Mouse (Mus musculus) c-Kit-negative CD71-positive TER-119-positive erythroid progenitor cells, embryonic 14.5 days (primary cell): Measurements from ENCODE around the gene BC017158.

Source experiments
- DNase-seq: peaks from one replicate; pipeline ENCODE4 v3.0.0-alpha.2; 2013; ENCODE audit warnings: low read depth, low spot score

BC017158 gene

DNA sequence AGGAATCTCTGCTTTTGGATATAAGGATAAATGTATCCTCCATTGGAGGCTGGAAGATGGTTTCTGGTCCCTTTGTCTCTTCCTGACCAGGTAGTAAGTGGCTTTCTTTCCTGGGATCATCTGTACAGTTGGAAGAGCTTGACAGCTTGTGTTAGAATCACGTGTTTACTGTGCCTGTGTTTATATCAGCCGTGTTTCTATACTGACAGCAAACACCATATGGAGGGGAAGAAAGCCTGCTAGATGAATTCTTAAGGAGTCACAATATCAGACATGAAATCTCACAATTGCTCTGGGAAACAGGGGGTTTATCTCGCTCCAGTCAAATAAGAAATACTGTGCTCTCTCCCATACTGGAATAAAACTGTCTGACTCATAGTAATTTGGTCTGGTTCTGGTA is 11.2 kb upstream of the BC017158 start:
- no peak for DNase-seq

DNA sequence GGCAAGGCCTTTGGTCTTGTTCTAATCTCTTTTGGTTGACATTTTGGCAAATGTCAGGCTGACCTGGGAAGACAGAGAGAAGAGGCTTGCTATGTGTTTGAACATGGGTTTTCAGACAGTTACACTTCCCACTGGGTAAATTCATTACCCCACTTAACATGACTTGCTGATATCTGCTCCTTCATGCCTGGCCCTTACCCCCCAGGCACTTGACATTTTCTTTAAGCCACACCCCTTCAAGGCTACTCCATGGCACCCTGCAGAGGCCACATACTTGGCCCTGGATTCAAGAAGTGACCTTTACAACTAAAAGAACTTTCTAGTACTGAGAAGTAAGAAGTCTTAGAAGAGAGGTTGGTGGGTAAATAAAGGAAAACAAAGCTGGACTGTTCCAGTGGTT is 9.9 kb upstream of the BC017158 start:
- no peak for DNase-seq

DNA sequence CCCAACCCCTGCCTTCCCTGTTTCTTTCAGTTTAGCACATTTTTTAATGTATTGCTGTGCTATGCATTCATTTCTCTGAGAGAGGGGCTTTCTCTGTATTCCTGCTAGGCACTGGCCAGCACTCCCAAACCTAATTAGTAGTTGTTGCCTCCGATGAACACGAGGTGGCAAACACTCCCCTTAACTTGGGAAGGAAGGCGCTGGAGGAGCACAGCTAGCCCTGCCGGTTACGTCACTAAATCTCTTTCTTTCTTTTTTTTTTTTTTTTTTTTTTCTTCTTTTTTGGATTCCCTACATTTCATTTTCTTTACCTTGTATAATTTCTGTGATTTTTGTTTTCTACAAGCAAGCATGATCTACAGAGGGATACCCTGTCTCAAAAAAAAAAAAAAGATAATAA is 6.9 kb upstream of the BC017158 start:
- no peak for DNase-seq

DNA sequence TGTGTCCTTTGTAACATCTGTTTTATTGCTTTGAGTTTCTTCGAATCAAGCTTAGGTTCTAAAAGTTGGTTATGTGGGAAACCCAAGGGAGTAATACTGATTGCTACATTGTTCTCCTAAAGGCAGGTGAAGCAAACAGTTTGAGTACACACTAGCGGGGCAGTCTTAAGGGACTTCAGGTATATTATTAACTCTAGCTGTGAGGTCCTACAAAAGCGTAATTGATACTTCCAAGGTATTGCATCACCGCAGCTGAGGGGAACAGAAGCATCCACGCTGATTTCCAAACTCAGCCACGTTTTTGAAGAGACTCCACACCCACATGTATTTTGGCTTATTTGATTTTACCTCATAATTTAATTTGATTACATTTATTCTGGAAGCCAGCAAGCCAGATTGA is 6.2 kb upstream of the BC017158 start:
- DNase-seq = no peak

DNA sequence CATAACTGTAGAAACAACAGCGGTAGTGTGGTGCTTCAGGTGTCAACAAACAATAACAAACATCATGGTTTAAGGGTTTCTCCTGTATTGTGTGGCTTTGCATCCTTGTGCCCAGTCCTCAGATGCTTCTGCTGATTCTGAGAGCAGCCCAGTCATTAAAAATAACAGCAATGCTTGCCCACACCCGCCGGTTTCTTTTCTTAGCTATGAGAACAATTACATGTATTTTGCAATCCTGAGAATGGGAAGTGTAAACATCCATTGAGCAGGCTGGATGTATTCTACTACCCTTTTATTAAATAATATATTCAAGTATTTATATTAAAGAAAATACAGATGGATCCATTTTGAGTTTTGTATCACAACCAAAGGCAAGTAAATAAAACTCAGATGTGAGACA is 4.2 kb upstream of the BC017158 start:
- no peak for DNase-seq

DNA sequence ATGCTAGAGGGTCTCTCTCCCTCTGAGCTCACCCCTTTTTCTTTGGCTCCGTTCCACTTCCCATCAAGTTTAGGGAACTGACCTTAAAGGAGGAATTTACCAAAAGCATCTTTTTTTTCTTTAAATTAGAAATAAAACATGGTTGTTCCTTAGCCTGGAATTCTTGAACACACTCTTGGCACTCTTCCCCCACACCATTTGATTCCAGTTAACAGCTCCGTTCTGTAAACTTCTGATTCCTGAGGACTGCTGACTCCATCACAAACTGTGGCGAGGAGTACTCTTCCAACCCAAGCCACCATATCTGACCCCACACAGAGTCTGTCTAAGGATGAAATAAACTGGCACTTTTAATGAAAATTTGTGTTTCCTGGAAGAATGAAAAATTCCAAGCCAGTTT is 3.0 kb upstream of the BC017158 start:
- no peak for DNase-seq

DNA sequence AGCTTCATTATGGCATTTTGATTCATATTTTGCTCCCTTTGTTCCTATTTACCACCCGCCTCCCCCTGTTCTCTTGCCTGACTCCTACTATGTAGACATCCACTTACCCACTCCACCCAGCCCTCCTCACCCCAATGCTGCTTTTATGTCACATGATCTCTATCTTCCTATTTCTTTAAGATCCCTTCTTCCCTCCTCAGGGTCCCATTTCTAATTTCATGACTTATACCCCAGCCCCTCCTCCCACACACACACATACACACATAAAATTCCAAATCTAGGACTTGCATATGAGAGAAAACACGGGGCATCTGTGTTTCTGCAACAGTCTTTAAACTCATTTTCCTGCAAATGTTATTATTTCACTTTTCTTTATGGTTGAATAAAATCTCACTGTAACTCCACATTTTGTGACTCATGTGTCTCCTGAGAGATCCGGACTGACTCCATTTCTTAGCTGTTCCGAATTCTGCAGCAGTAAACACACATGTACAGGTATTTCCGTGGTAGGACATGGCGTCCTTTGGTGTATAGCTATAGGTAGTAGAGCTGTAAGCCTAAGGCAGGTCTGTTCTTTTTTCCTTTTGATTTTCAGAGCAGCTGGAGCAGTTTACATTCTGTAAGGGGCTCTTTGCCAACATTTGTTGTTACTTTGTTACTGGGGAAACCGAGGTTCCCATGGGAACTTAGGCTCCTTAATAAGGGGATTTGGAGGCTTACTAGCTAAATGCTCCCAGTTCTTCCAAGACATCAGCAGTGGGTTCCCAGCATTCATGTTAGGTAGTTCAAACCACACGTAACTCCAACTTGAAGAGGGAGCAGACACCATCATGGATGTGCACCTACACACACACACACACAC is 742 bp upstream of the BC017158 start:
- no peak for DNase-seq

DNA sequence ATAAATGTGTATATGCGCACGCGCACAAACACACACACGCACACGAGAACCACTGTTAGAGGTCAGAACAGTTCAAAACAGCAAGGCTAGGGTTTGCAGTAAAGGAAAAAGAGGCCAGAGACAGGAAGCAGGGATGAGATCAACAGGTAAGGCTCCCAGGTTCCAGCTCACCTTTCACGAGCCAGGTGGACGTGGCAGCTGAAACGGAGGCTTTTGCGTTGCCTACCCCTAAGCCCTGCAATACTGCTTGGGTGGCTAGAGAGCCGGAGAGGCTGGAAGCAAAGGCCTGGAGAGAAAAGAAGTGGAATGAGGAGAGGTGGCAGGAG is 716 bp downstream of the BC017158 start:
- no peak for DNase-seq

DNA sequence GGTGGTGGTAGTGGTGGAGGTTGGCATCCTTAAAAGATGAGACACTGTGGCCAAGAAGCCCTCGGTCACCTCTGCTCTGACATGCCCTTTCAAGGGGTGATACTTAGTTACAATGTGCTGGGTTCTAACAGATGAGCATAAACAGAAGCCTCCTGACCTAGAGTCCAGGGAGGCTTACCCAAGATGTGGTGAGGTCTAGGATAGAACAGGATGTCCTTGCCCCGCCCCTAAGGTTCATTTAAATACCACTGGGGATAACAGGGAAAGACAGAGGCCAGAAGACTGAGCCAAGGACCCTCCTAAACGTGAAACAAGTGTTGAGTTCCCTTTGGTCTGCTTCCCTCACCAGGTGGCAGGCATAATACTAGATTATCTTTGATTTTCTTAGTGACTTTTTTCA is 1.5 kb downstream of the BC017158 start:
- no peak for DNase-seq

DNA sequence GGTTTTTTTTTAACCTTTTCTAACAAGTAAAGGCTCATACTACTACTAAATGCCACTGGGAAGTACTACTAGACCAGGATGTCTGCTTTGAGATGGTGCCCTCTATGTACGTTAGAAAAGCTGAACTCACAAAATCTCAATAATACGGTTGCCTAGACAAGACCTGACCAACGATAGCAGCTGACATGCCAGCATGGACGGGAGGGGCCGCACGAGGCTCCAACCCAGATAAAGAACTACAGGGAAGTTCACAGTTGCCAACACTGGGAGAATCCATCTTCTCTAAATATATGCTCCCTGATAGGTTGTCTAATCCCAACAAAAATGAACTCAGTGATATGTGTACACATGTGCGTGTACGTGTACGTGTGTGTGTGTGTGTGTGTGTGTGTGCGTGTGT is 3.2 kb downstream of the BC017158 start:
- DNase-seq = no peak

DNA sequence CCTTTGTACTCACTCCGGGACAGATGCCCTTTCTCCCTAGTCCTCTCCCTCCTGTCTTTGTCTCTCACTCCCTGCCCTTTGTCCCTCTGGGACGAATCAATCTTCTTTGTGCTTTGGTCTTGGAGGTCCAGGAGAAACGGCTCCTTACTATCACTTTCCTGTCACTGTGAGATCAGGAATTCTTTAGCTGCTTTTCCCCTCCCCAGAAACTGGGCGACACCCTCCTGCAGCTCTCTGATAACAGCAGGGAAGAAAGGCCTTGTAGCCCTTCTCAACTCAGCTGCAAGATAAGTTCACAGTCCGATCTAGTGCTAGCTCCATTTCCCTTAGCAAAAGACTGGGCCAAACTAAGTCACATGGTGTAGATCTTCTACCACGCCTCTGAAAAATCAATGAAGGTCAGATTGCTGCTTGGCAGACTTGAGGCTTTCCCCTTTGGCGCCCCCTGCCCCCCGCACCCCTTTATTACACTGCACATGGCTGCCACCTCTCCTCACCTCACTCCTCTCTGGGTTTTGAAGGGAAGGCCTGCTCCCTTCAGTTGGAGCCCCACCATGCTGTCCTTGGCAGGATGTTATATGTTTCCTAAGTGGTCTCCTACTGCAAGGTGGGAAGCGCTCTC is 8.9 kb downstream of the BC017158 start:
- peak; percentile 83 for DNase-seq

DNA sequence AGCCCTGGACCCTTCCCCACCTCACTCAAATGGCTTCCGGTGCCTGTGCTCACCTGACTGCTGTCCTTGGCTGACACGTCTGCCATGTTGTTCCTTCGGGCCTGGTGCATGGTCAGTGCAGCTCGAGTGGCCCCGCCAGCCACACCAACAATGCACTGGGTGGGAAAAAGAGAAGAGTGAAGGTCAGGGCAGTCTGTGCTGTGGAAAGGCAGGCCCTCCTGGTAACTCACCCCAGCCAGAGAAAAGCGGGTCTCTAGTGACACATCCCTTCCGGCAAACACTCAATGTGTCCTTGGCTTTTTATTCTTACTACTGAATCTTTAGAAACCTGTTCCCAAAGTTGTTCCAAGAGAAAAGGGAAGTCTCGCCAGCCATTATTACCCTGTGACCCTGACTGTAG is 12.9 kb downstream of the BC017158 start:
- DNase-seq = no peak

DNA sequence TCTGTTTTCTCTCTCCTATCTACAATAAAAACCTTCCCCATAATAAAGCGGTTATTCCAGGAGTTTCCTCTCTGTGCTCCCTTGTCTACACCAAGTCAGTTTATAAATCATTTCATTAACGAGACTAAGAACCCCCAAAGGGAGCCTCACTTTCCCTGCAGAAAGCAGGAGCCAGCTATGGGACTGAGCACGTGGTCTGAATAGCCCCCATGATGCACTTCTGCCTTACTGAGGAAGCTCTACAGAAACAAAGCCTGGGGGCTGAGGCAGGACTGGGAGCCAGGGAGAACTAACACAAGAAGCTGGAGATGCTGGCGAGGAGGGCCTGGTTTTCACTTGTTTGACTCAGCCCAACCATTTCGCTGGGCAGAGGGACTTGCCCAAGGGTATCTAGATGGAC is 13.9 kb downstream of the BC017158 start:
- DNase-seq = no peak

DNA sequence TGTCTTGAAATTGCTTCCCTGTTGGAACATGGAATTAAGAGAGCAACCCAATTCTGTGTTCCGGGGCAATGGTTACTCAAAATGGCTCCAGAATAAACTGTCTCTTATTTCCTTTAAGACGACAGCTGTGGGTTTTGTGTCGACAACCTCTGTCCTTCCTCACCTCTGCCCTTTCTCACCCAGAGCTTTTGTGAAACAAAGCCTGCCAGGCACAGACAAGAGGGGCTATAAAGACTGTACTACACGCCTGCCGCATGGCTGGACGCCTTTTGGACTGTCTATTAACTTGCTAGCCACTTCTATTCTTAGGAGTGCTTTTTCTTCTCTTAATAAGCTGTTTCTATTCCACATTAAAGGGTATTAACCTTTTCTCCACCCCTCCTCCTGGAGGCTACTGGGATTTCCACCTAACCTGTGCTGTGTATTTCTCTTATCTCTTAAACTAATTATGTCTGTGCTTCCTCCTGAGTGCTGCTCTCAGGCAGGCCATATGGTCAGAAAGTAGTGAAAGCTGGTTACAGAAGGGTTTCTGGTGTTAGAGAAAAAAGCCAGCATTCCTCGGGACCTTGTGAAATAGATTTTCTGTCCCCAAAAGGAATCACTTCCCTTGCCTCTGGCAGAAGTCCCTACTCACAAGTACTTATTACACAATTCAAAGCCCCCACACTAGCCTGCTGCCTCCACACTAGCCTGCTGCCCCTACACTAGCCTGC is 15.3 kb downstream of the BC017158 start:
- DNase-seq = no peak

DNA sequence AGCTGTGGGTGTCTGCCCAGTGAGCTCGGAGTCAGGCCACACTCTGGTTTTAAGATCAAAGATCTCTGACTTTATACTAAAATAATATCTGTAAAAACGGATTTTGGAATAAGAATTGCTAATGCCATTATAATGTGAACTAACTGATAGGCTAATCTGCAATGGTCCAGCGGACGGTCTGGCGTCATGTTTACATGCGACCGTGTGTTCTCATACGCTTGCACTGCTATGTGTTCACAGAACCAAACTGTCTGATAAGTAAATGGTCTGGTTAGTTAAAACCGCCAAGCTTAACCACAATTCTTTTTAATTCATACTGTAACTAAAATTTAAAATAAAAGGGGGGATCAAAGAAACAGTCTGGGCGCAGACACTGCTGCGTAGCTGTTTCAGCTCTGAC is 16.2 kb downstream of the BC017158 start:
- no peak for DNase-seq

DNA sequence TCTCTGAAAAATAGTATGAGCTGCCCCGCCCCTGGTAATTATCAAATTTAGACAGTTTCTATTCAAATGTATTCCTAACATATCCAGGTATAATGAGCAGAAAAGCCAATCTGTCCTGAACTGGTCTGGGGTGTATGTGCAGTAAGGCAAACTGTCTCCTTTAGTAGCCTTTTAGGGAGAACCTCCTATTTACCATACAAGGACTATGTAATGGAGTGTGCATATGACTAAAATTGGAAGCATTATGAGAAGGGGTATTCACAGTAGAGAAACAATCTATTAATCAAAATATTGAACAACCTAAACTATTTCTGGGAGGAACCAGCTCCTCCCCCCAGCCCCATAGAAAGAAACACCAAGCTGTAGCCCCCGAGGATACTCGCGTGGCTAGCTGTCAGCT is 18.2 kb downstream of the BC017158 start:
- no peak for DNase-seq

DNA sequence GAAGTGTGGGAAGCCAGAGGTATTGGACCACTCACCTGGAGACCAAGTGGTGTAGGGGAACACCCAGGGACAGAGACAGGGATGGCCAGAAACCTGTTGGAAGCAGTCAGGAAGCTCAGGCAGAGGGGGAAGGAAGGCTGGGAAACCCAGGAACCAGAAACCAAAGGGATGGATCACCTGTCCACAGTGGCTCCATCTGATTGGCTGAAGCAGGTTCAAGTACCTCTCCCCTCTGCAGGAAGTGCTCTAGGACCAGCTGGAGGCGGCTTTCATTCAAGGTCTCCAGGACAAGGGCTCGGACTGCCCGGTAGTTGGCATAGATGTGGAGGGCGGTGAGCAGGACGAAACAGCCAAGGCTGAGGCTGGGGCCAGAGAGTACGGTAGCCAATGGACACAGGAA is 21.9 kb downstream of the BC017158 start:
- DNase-seq = no peak

DNA sequence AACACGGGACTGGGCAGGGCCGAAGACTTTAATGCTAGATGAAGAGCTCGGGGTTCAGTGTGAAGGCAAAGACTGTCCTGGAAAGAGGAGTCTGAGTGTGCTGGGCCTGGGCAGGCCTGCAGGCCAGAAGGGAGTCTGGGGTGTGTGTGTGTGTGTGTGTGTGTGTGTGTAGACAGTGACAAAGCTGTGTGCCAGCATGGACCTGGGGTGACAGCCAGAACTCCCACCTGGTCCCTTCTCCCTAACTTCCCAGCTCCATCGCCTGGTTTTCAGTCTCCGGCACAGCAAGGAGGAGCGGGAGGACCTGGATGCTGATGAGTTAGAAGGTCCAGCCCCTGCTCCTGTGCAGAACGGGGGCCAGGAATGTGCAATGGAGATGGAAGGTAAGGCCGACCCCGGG is 26.5 kb downstream of the BC017158 start:
- DNase-seq = no peak

DNA sequence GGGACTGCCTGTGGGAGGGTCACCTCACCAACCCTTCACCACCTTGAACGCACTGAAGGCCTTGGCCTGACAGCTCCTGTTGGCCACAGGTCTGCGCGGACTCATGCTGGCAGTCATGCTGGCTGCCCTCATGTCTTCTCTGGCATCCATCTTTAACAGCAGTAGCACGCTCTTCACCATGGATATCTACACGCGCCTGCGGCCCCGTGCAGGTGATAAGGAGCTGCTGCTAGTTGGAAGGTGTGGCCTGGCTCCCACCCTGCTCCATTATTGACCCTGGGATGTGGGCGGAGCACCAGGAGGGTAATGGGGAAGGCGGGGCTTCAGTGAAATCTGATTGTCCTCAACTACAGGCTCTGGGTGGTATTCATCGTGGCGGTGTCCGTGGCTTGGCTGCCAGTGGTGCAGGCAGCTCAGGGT is 27.5 kb downstream of the BC017158 start:
- DNase-seq = peak; percentile 60

DNA sequence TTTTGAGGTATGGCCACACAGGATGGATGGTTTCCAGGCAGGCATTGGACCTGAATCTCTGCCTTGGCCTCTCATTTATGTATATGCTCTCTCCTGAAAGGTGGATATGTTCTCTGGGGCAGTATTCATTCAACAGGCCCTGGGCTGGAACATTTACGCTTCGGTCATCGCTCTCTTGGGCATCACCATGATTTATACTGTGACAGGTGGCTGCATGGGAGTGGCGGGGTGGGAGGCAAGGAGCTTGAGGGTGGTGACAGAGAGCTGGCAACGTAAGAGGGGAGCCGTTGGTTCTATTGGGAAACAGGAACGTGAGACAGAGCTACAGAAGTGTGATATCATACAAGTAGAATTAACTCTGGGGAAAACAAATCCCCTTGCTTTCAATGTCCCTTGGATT is 30.2 kb downstream of the BC017158 start:
- no peak for DNase-seq

DNA sequence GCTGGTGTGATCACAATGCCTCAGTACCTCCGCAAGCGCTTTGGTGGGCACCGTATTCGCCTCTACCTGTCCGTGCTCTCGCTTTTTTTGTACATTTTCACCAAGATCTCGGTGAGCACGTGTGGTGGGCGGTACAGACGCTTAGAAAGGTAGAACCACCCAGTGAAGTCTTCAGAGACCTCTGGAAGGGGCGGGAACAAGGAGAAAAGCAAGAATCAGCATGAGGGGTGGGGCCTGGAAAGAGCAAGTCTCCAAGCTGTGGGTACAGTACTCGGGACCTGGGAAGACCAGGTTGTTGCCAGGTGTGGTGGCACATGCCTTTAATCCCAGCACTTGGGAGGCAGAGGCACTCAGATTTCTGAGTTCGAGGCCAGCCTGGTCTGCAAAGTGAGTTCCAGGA is 30.6 kb downstream of the BC017158 start:
- no peak for DNase-seq

DNA sequence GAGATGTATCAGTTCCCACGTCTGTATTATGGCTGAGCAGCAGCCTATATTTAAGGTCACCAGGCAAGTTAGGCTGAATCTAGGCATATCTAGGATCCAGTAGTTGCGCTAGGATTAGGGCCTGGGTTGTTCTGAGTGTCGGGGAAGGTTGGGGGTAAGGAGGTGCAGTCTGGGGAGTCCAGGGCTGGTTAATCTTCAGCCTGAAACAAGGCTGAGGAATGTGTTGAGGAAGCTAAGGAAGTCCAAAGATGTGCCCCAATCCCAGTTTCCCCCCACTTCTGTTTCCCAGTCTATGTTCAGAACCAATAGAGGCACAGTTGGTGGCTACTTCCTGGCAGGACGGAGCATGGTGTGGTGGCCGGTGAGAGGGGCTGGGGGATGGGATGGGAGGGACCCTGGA is 31.9 kb downstream of the BC017158 start:
- no peak for DNase-seq

DNA sequence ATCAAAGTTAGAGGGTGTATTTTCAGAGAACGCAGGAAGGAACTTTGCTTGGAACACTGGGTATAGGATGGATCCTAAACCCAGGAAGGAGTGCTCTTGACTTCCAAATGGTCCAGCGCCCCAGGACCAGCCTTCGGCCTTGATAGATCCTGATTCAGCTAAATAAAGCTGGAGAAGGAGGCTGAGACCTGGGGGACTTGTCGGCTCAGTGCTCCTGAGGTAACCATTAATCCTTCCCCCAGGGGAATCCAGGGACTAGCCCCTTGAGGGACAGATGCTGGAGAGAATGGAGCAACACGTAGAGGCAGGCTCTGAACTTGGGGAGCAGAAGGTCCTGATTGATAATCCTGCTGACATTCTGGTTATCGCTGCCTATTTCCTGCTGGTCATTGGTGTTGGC is 32.6 kb downstream of the BC017158 start, which contains the start of gene Slc5a2:
Gene Slc5a2 (plus strand): TSS at position 247 of the 400 bp plus-strand sequence.
- DNase-seq = no peak
